Mouse (Mus musculus): ENCODE results near the gene Jaml. TPM values are rescaled to one million over a fixed set of nuclear protein-coding genes. Genes with fewer than 3 reads are reported as not detected.

The Jaml gene
- polyA plus RNA-seq, 1 experiment from 2014 or later, result 0.50 TPM

DNA sequence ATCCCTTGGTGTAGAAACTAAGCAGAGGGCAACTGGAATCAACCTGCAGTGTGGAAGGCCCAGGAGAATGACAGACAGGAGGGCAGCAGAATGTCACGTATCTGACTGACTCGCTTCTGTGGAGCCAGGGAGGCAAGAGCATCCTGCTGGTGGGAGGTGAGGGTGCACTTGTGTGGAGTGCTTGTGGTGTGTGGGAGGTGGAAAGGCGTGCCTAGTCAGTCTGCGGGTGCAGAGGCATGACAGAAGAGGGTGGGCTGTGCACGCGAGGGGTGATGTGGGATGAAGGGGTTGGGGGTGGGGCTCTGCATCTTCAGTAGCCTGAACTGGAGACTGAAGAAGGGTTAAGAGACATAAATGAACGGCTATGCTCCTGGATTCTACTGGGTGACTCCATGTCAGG is 74.4 kb downstream of the Jaml start:
- Histone ChIP-seq H3K4me2 (ENCODE audit: low read depth, low read length) (no peak overlapping the region), H3K36me3 (ENCODE audit: control insufficient read depth, insufficient read depth, low read length) (no peaks in the 10 kb centered on the region), H3K9ac (ENCODE audit: low read depth, low read length) (no peak overlapping the region), H3K27ac (replicated peaks; ENCODE audit: low read depth, low read length) (no peak overlapping the region), H3K9me3 (ENCODE audit: control insufficient read depth, low read length) (no peaks in the 10 kb centered on the region), H3K27me3 (replicated peaks; ENCODE audit: control insufficient read depth, insufficient read depth, low read length) (peaks cover 5% of the 10 kb centered on the region; the same call in 1 of the 2 replicates), H3K4me3 (ENCODE audit: low read depth, low read length) (no peak overlapping the region), H3K4me1 (ENCODE audit: control insufficient read depth, insufficient read depth, low read length) (no peaks in the 10 kb centered on the region)
- ATAC-seq (ENCODE audit: low read depth), result no peak
- DNase-seq (ENCODE audit: low spot score), result no peak
- 66% methylated on average over 7 of the region's 7 CpGs for WGBS

Other genes starting within 250 kb of the Jaml start
- 12.0 and 12.3 TPM in 2 replicates for gene Kmt2a, start 197.9 kb upstream of the Jaml start, polyA plus RNA-seq (2014; fragmentation: Nextera tagmentation; extraction: Ambion mirVana)
- 681 and 870 TPM in 2 replicates for gene Atp5l, start 158.4 kb upstream of the Jaml start, polyA plus RNA-seq (2014; fragmentation: Nextera tagmentation; extraction: Ambion mirVana)
- 25.5 and 30.3 TPM in 2 replicates for gene Ube4a, start 113.6 kb upstream of the Jaml start, polyA plus RNA-seq (2014; fragmentation: Nextera tagmentation; extraction: Ambion mirVana)
- 0.47 and 0.67 TPM in 2 replicates for gene Cd3g, start 98.8 kb upstream of the Jaml start, polyA plus RNA-seq (2014; fragmentation: Nextera tagmentation; extraction: Ambion mirVana)
- gene Cd3d, start 97.4 kb upstream of the Jaml start, polyA plus RNA-seq (2014; fragmentation: Nextera tagmentation; extraction: Ambion mirVana), result not detected in 2 replicates
- 0.10 and 0.25 TPM in 2 replicates for gene Cd3e, start 69.6 kb upstream of the Jaml start, polyA plus RNA-seq (2014; fragmentation: Nextera tagmentation; extraction: Ambion mirVana)
- 11.6 and 13.3 TPM in 2 replicates for gene Mpzl2, start 39.4 kb upstream of the Jaml start, polyA plus RNA-seq (2014; fragmentation: Nextera tagmentation; extraction: Ambion mirVana)
- gene Mpzl3, start 24.0 kb upstream of the Jaml start, polyA plus RNA-seq (2014; fragmentation: Nextera tagmentation; extraction: Ambion mirVana), result 4.0 TPM in 2 replicates
- 2.4 TPM in 2 replicates for gene Scn2b, start 38.6 kb downstream of the Jaml start, polyA plus RNA-seq (2014; fragmentation: Nextera tagmentation; extraction: Ambion mirVana)
- 0.13 and 0.19 TPM in 2 replicates for gene Scn4b, start 59.2 kb downstream of the Jaml start, polyA plus RNA-seq (2014; fragmentation: Nextera tagmentation; extraction: Ambion mirVana)
- gene BC049352, start 102.8 kb downstream of the Jaml start, polyA plus RNA-seq (2014; fragmentation: Nextera tagmentation; extraction: Ambion mirVana), result 0.81 and 1.0 TPM in 2 replicates
- 4.3 and 5.2 TPM in 2 replicates for gene Tmprss4, start 124.9 kb downstream of the Jaml start, polyA plus RNA-seq (2014; fragmentation: Nextera tagmentation; extraction: Ambion mirVana)
- 1.2 TPM in 2 replicates for gene Il10ra, start 190.0 kb downstream of the Jaml start, polyA plus RNA-seq (2014; fragmentation: Nextera tagmentation; extraction: Ambion mirVana)
- gene Tmprss13, start 239.9 kb downstream of the Jaml start, polyA plus RNA-seq (2014; fragmentation: Nextera tagmentation; extraction: Ambion mirVana), result 2.6 and 3.3 TPM in 2 replicates

Measured in embryonic facial prominence, embryonic 14.5 days (tissue).